Comparison of ENCODE assay signal across 18 mouse cellular contexts in the genomic region with DNA sequence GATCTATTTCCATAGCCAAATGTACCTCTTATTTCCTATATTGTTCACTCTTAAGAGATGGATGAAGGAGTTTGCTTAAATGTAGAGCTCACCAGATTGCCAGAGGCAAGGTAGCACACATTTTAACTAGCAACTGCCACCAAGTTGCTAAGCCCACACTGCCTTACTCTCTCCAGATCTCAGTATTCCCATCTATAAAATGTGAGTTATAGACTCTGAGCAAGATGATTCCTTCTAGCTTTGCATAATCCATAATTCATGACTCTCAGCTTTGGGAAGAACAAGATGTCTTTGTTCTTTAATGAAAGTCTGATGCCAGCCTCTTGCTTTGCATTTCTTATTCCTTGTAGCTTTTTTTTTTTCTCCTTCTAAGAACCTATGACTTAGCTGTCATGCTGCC.
"Had no signal": no experiment of that assay in that cellular context is flagged by ENCODE, and none has a peak within 500 bp of the region (broad histone marks: within the 10 kb centered on the region; RNA-seq: fewer than 3 reads in every experiment).

No protein-coding gene starts in this region.

- DNase-seq: kidney, adult 8-10 months; kidney, postnatal 36 days; liver; liver, embryonic 13.5 days; liver, postnatal 0 days; lung, postnatal 14 days; retina, postnatal 1 day; right cerebral cortex, postnatal 4 days; spleen, adult 18-20 months; thymus, adult 2 months; thymus, postnatal 25 days had no signal

- H3K9ac ChIP-seq: limb, embryonic 12.5 days; liver, embryonic 13.5 days; liver, postnatal 0 days; lung, embryonic 15.5 days; midbrain, embryonic 12.5 days; neural tube, embryonic 13.5 days had no signal

- H3K4me1 ChIP-seq: liver, embryonic 13.5 days; megakaryocyte, embryonic 14.5 days; midbrain, embryonic 12.5 days; neural tube, embryonic 13.5 days had no signal

- H3K9me3 ChIP-seq: limb, embryonic 12.5 days; liver, embryonic 13.5 days; lung, embryonic 15.5 days; midbrain, embryonic 12.5 days; neural tube, embryonic 13.5 days had no signal

- H3K27ac ChIP-seq: limb, embryonic 12.5 days; liver, embryonic 13.5 days; lung, embryonic 15.5 days; macrophage; midbrain, embryonic 12.5 days; neural tube, embryonic 13.5 days had no signal

- H3K36me3 ChIP-seq: limb, embryonic 12.5 days; liver, embryonic 13.5 days; lung, embryonic 15.5 days; midbrain, embryonic 12.5 days; neural tube, embryonic 13.5 days had no signal

- H3K27me3 ChIP-seq: limb, embryonic 12.5 days; liver, embryonic 13.5 days; lung, embryonic 15.5 days; megakaryocyte, embryonic 14.5 days; midbrain, embryonic 12.5 days; neural tube, embryonic 13.5 days had no signal

- H3K4me3 ChIP-seq: limb, embryonic 12.5 days; liver, embryonic 13.5 days; lung, embryonic 15.5 days; megakaryocyte, embryonic 14.5 days; midbrain, embryonic 12.5 days; neural tube, embryonic 13.5 days had no signal

- ATAC-seq: liver, postnatal 0 days; midbrain, embryonic 16.5 days had no signal

- H3K4me2 ChIP-seq: limb, embryonic 12.5 days; liver, embryonic 13.5 days; lung, embryonic 15.5 days; midbrain, embryonic 12.5 days; neural tube, embryonic 13.5 days had no signal
